Mouse (Mus musculus) small intestine, adult 2 months (tissue): ENCODE measurements around the gene Zbtb49.

Experiments used
- CTCF ChIP-seq: fragments of 200-500 bp; IDR thresholded peaks from 2 replicates; pipeline ENCODE4 v1.5.1; 2012; ENCODE audit warnings: low read depth, mild to moderate bottlenecking, control low read depth, inconsistent platforms, low read length, moderate library complexity, mixed read lengths; ENCODE audit not compliant: insufficient replicate concordance, insufficient read length; ENCODE audit errors: extremely low read depth
- POLR2A ChIP-seq: fragments of 200-500 bp; IDR thresholded peaks from 2 replicates; pipeline ENCODE4 v1.6.1; 2012; ENCODE audit warnings: low read depth, mild to moderate bottlenecking, control low read depth, inconsistent platforms, low read length, moderate library complexity

GRCm38 (mm10) chr5:38256551-38256950 lies 36.3 kb upstream of the Zbtb49 start:
- TF ChIP-seq POLR2A: no peak
- TF ChIP-seq CTCF: no peak
